Mouse (Mus musculus) midbrain, embryonic 13.5 days (tissue): Measurements from ENCODE around the gene Rpl39l. TPM values are rescaled to one million over a fixed set of nuclear protein-coding genes. Genes with fewer than 3 reads are reported as not detected.
"Not testable (repeated sequence)": the region's sequence is repeated elsewhere in the genome, so short reads cannot be mapped to it uniquely, and the experiment has no call there.

Source experiments
- ATAC-seq: fragments of 200-750 bp; cut with Nextera tagmentation; 2 replicates; pipeline ENCODE4 v1.8.0; 2017; ENCODE audit warnings: mild to moderate bottlenecking, moderate TSS enrichment, moderate library complexity
- H3K27ac ChIP-seq: fragments of 300-500 bp; sonication (generic); 2 replicates; pipeline ENCODE4 v1.5.1; 2015; ENCODE audit warnings: inconsistent platforms, mild to moderate bottlenecking, moderate library complexity
- H3K27me3 ChIP-seq: fragments of 300-500 bp; sonication (generic); 2 replicates; pipeline ENCODE4 v1.6.1; 2015; ENCODE audit warnings: mild to moderate bottlenecking, inconsistent platforms
- H3K36me3 ChIP-seq: fragments of 300-500 bp; sonication (generic); 2 replicates; pipeline ENCODE4 v1.6.1; 2015; ENCODE audit warnings: mild to moderate bottlenecking, inconsistent platforms
- H3K4me1 ChIP-seq: fragments of 300-500 bp; sonication (generic); replicated peaks from 2 replicates; pipeline ENCODE4 v1.6.1; 2015; ENCODE audit warnings: inconsistent platforms
- H3K4me2 ChIP-seq: fragments of 300-500 bp; sonication (generic); replicated peaks from 2 replicates; pipeline ENCODE4 v1.6.1; 2015; ENCODE audit warnings: moderate library complexity, mild to moderate bottlenecking, inconsistent platforms
- H3K4me3 ChIP-seq: fragments of 300-500 bp; sonication (generic); replicated peaks from 2 replicates; pipeline ENCODE4 v1.5.1; 2015; ENCODE audit warnings: mild to moderate bottlenecking, inconsistent platforms
- H3K9ac ChIP-seq: fragments of 300-500 bp; sonication (generic); replicated peaks from 2 replicates; pipeline ENCODE4 v1.6.1; 2015; ENCODE audit warnings: mild to moderate bottlenecking, inconsistent platforms
- H3K9me3 ChIP-seq: fragments of 300-500 bp; sonication (generic); 2 replicates; pipeline ENCODE4 v1.6.1; 2016; ENCODE audit warnings: mild to moderate bottlenecking, inconsistent platforms
- WGBS: fragments of 180-500 bp; shearing (Covaris S2); methylation state at CpG from one replicate; pipeline ENCODE4 v1.1.7; 2015; 5-methylcytosine and 5-hydroxymethylcytosine counted together
- polyA plus RNA-seq: library from polyadenylated mRNA; unstranded; fragments of >200 nt; fragmentation: Nextera tagmentation; extraction: Ambion mirVana; gene quantifications from 2 replicates; pipeline ENCODE4 v1.2.1, GENCODE M21; 2015

The Rpl39l gene
- polyA plus RNA-seq, 1 experiment from 2014 or later = not detected

- H3K27ac ChIP-seq, H3K36me3 ChIP-seq, H3K27me3 ChIP-seq, H3K4me1 ChIP-seq, H3K9me3 ChIP-seq, H3K4me2 ChIP-seq, H3K9ac ChIP-seq, ATAC-seq, H3K4me3 ChIP-seq: not testable (repeated sequence)
- 96% methylated on average over 1 of the region's 1 CpGs for WGBS
These were observed 46.3 kb downstream of the Rpl39l start for GRCm38 (mm10) chr16:10216366-10216765.

GRCm38 (mm10) chr16:10217020-10217419 is 47.0 kb downstream of the Rpl39l start:
- WGBS = 95% methylated on average over 2 of the region's 2 CpGs

More at GRCm38 (mm10) chr16:10217020-10217419, 47.0 kb downstream of the Rpl39l start:
- H3K4me1 ChIP-seq, H3K36me3 ChIP-seq, H3K4me2 ChIP-seq, H3K9ac ChIP-seq, H3K27ac ChIP-seq, H3K27me3 ChIP-seq, H3K9me3 ChIP-seq, ATAC-seq, H3K4me3 ChIP-seq: not testable (repeated sequence)

Other genes starting within 250 kb of the Rpl39l start
- gene Grin2a, start 174.7 kb upstream of the Rpl39l start, polyA plus RNA-seq = 3.8 and 4.0 TPM in 2 replicates
- gene Atf7ip2, start 22.5 kb downstream of the Rpl39l start, polyA plus RNA-seq = 0.23 and 0.28 TPM in 2 replicates
- gene Emp2, start 143.7 kb downstream of the Rpl39l start, polyA plus RNA-seq = 2.9 and 3.1 TPM in 2 replicates
- gene Tekt5, start 225.3 kb downstream of the Rpl39l start, polyA plus RNA-seq = 2.1 and 2.9 TPM in 2 replicates
- gene Nubp1, start 241.7 kb downstream of the Rpl39l start, polyA plus RNA-seq = 52.2 and 53.3 TPM in 2 replicates